Mouse (Mus musculus): ENCODE results near the gene Mrc2. TPM values are rescaled to one million over a fixed set of nuclear protein-coding genes. Genes with fewer than 3 reads are reported as not detected.

Gene Mrc2
- polyA plus RNA-seq (2021; fragmentation: Nextera tagmentation) = 1.7 and 2.6 TPM in 2 replicates
- long read RNA-seq, experiment 1, partial matches to known transcripts = 3 of 5 reads
- long read RNA-seq, experiment 1, other reads (novel, unspliced or antisense) = 2 of 5 reads
- long read RNA-seq, experiment 2, partial matches to known transcripts = 2 of 4 reads
- long read RNA-seq, experiment 2, other reads (novel, unspliced or antisense) = 2 of 4 reads

GRCm38 (mm10) chr11:105292124-105293071, at the start of gene Mrc2:
Gene Mrc2 (plus strand): TSS chr11:105292643.

Other genes starting within 250 kb of the Mrc2 start
- not detected in 2 replicates for gene Efcab3, start 229.1 kb upstream of the Mrc2 start, polyA plus RNA-seq (2021; fragmentation: Nextera tagmentation)
- 14.2 and 14.6 TPM in 2 replicates for gene Mettl2, start 166.2 kb upstream of the Mrc2 start, polyA plus RNA-seq (2021; fragmentation: Nextera tagmentation)
- not detected in 2 replicates for gene Gm10842, start 145.8 kb upstream of the Mrc2 start, polyA plus RNA-seq (2021; fragmentation: Nextera tagmentation)
- 10.5 and 12.0 TPM in 2 replicates for gene Tlk2, start 113.8 kb upstream of the Mrc2 start, polyA plus RNA-seq (2021; fragmentation: Nextera tagmentation)
- 0.33 and 1.4 TPM in 2 replicates for gene March10, start 164.1 kb downstream of the Mrc2 start, polyA plus RNA-seq (2021; fragmentation: Nextera tagmentation)